Mouse (Mus musculus) heart, adult 2 months (tissue): ENCODE measurements around the gene 1810024B03Rik.

ENCODE experiments used
- CTCF ChIP-seq: fragments of 200-600 bp; IDR thresholded peaks from 2 replicates; pipeline ENCODE4 v1.8.1; 2022; ENCODE audit warnings: antibody characterized with exemption, mild to moderate bottlenecking, moderate library complexity
- EP300 ChIP-seq: fragments of 200-500 bp; IDR thresholded peaks from 2 replicates; pipeline ENCODE4 v1.6.1; 2011; ENCODE audit warnings: low read depth, low read length, control low read depth; ENCODE audit not compliant: insufficient read depth

DNA sequence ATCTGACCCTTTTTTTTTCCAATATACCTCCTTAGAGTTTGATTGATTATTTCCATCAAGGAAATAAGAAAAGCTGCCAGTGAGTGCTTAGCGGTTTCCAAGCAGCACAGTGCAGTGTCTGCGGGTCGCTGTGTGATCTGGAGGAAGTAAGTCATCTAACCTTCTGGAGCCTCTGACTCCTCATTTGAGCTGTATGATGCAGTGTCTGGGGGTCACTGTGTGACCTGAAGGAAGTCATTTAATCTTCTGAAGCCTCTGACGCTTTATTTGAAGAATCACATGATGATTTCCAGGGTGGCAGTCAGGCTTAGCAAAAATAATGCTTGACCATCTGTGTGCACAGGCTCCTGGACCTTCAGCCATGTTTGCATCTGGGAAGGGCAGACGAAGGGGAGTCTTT lies 44.7 kb upstream of the 1810024B03Rik start:
- no peak for TF ChIP-seq EP300
- no peak for TF ChIP-seq CTCF
